11 mouse cellular contexts compared by ENCODE assay signal in genomic region chr13:69932695-69933550, GRCm38 (mm10).
A peak's percentile ranks its signal among the peaks of the same experiment; 100 is the strongest.
DNase-seq lines count a peak whose midpoint lies in the region; ATAC-seq lines count a peak whose summit lies in the region.
"Had no signal": no experiment of that assay in that cellular context is flagged by ENCODE, and none has a peak within 500 bp of the region (broad histone marks: within the 10 kb centered on the region; RNA-seq: fewer than 3 reads in every experiment).

No protein-coding gene starts in this region.

- H3K9me3 ChIP-seq in forebrain, embryonic 14.5 days (replicated peaks; ENCODE audit: control insufficient read depth, low read length) = no peaks in the 10 kb centered on the region

- peak; percentile 3 for ATAC-seq in forebrain, embryonic 14.5 days
- ATAC-seq: lung, postnatal 0 days had no signal

- H3K4me1 ChIP-seq in forebrain, embryonic 14.5 days (ENCODE audit: control insufficient read depth, insufficient read depth, low read length) = peaks cover 18% of the 10 kb centered on the region

- DNase-seq in retina, postnatal 1 day = peak; percentile 30
- DNase-seq in retina, embryonic 14.5 days (ENCODE audit: low spot score) = no peak
- no peak for DNase-seq in forebrain, embryonic 14.5 days (ENCODE audit: low spot score)
- peak; percentile 16 for DNase-seq in mesoderm, embryonic 11.5 days (ENCODE audit: low read depth, low spot score)
- DNase-seq in testis, postnatal 14 days (ENCODE audit: low spot score) = peak; percentile 4
- no peak for DNase-seq in lung, postnatal 10 days
- DNase-seq in thymus, postnatal 36 days = no peak
- DNase-seq in gastrocnemius, adult 18-20 months (ENCODE audit: low spot score) = no peak
- DNase-seq: adrenal gland, postnatal 25 days; gastrocnemius, postnatal 10 days had no signal

- no peaks in the 10 kb centered on the region for H3K36me3 ChIP-seq in forebrain, embryonic 14.5 days (ENCODE audit: control insufficient read depth, insufficient read depth, low read length)

- H3K4me2 ChIP-seq in forebrain, embryonic 14.5 days (ENCODE audit: low read length) = peak overlapping the region; percentile 37

- no peaks in the 10 kb centered on the region for H3K27me3 ChIP-seq in forebrain, embryonic 14.5 days (replicated peaks; ENCODE audit: control insufficient read depth, insufficient read depth, low read length)

- H3K27ac ChIP-seq in forebrain, embryonic 14.5 days (ENCODE audit: low read depth, low read length) = peak overlapping the region; percentile 81

- WGBS in forebrain, embryonic 14.5 days = 32% methylated on average over 9 of the region's 9 CpGs

- H3K4me3 ChIP-seq in forebrain, embryonic 14.5 days (ENCODE audit: low read depth, low read length) = no peak overlapping the region

- H3K9ac ChIP-seq in forebrain, embryonic 14.5 days (ENCODE audit: low read length) = no peak overlapping the region; the same call in 1 of the 2 replicates

Comparison
In these comparisons a context has a peak if more than half of its experiments do, and no peak if none do; other contexts are left out.
1. DNase-seq: peak in retina, postnatal 1 day (single experiment), mesoderm, embryonic 11.5 days (single experiment) and testis, postnatal 14 days (single experiment); none in retina, embryonic 14.5 days (single experiment), forebrain, embryonic 14.5 days (single experiment), lung, postnatal 10 days (single experiment), thymus, postnatal 36 days (0 of 2) and gastrocnemius, adult 18-20 months (single experiment).